Mouse (Mus musculus) kidney, postnatal 0 days (tissue): Measurements from ENCODE around the gene Galnt3. TPM values are rescaled to one million over a fixed set of nuclear protein-coding genes. Genes with fewer than 3 reads are reported as not detected.

Source experiments
- ATAC-seq: fragments of 200-750 bp; cut with Nextera tagmentation; replicated peaks from 2 replicates; pipeline ENCODE4 v1.8.0; 2017; ENCODE audit warnings: low read depth, moderate number of reproducible peaks, moderate TSS enrichment, moderate library complexity; ENCODE audit not compliant: low FRiP score
- DNase-seq: peaks from one replicate; pipeline ENCODE4 v3.0.0-alpha.2; 2016; ENCODE audit warnings: low spot score
- H3K27ac ChIP-seq: fragments of 300-500 bp; sonication (generic); 2 replicates; pipeline ENCODE4 v1.5.1; 2014; ENCODE audit warnings: mild to moderate bottlenecking
- H3K27me3 ChIP-seq: fragments of 300-500 bp; sonication (generic); 2 replicates; pipeline ENCODE4 v1.6.1; 2014; ENCODE audit warnings: low read length, mixed read lengths; ENCODE audit not compliant: insufficient read depth
- H3K36me3 ChIP-seq: fragments of 300-500 bp; sonication (generic); 2 replicates; pipeline ENCODE4 v1.6.1; 2014; ENCODE audit warnings: low read length, mixed read lengths; ENCODE audit not compliant: insufficient read depth
- H3K4me1 ChIP-seq: fragments of 300-500 bp; sonication (generic); replicated peaks from 2 replicates; pipeline ENCODE4 v1.6.1; 2014; ENCODE audit warnings: antibody characterized with exemption, low read length, mixed read lengths; ENCODE audit not compliant: insufficient read depth
- H3K4me2 ChIP-seq: fragments of 300-500 bp; sonication (generic); 2 replicates; pipeline ENCODE4 v1.6.1; 2014; ENCODE audit warnings: mild to moderate bottlenecking, low read length, moderate library complexity, mixed read lengths
- H3K4me3 ChIP-seq: fragments of 300-500 bp; sonication (generic); replicated peaks from 2 replicates; pipeline ENCODE4 v1.5.1; 2014; ENCODE audit warnings: low read depth, low read length
- H3K9ac ChIP-seq: fragments of 300-500 bp; sonication (generic); 2 replicates; pipeline ENCODE4 v1.6.1; 2014; ENCODE audit warnings: low read depth, low read length
- H3K9me3 ChIP-seq: fragments of 300-500 bp; sonication (generic); replicated peaks from 2 replicates; pipeline ENCODE4 v1.6.1; 2016; ENCODE audit warnings: low read length, inconsistent platforms, mixed read lengths
- CTCF ChIP-seq: IDR thresholded peaks from 2 replicates; pipeline ENCODE4 v1.5.1; 2016; ENCODE audit warnings: antibody characterized with exemption, low read depth, mild to moderate bottlenecking, moderate library complexity
- WGBS: fragments of 180-500 bp; shearing (Covaris S2); extraction: QIAGEN DNeasy Blood & Tissue Kit; methylation state at CpG from one replicate; pipeline ENCODE4 v1.1.7; 2014; 5-methylcytosine and 5-hydroxymethylcytosine counted together
- polyA plus RNA-seq: library from polyadenylated mRNA; unstranded; fragments of >200 nt; fragmentation: Nextera tagmentation; extraction: Ambion mirVana; gene quantifications from 2 replicates; pipeline ENCODE4 v1.2.1, GENCODE M21; 2015

The Galnt3 gene
- polyA plus RNA-seq, 1 experiment from 2014 or later = 15.3 TPM

DNA sequence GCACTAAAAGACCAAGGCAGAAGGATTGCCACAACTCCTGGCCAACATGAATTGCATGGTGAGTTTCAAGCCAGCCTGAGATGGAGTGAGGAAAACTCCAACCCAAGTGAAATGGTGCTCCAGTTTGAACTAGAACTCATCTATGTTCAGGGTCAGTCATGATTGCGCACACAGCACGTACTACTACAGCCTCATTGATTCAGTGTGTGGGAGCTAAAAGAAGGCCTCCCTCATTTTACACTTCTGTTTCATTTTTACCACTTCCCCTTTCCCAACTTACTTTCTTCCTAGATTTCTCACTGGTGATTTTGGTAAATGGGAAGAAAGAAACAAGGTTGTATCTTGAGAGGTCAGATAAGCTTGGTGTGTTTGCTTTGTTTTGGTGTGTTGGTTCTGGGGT lies 17.5 kb upstream of the Galnt3 start:
- Histone ChIP-seq H3K9ac (no peak overlapping the region), H3K4me1 (no peaks in the 10 kb centered on the region), H3K4me3 (no peak overlapping the region), H3K27ac (no peak overlapping the region), H3K4me2 (no peak overlapping the region), H3K27me3 (no peaks in the 10 kb centered on the region), H3K9me3 (no peaks in the 10 kb centered on the region), H3K36me3 (no peaks in the 10 kb centered on the region)
- 92% methylated on average over 2 of the region's 2 CpGs for WGBS
- DNase-seq (no peak), ATAC-seq (no peak)
- TF ChIP-seq CTCF = no peak

DNA sequence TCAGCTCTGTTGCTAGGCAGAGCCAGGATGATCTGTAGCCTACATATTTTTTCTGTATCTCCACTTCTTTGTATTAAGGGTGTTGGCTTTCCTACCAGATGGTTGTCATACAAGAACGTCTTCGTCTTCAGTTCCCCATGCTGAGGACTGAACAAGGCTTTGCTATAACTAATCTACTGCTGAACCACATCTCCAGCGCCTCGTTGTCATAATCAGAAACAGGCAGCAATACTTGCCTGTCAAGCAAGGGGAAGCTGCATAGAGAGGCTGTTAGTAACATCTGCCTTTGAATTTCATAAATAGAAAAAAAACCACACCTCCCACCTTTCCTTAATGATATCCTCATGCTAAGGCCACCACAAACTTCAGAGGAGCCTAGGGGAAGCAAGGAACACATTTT lies 15.5 kb upstream of the Galnt3 start:
- TF ChIP-seq CTCF = no peak
- Histone ChIP-seq H3K4me1 (no peaks in the 10 kb centered on the region), H3K36me3 (no peaks in the 10 kb centered on the region), H3K27me3 (no peaks in the 10 kb centered on the region), H3K9ac (no peak overlapping the region), H3K4me3 (no peak overlapping the region), H3K27ac (no peak overlapping the region), H3K9me3 (no peaks in the 10 kb centered on the region), H3K4me2 (no peak overlapping the region)
- WGBS = 86% methylated on average over 4 of the region's 4 CpGs
- ATAC-seq (no peak), DNase-seq (no peak)

DNA sequence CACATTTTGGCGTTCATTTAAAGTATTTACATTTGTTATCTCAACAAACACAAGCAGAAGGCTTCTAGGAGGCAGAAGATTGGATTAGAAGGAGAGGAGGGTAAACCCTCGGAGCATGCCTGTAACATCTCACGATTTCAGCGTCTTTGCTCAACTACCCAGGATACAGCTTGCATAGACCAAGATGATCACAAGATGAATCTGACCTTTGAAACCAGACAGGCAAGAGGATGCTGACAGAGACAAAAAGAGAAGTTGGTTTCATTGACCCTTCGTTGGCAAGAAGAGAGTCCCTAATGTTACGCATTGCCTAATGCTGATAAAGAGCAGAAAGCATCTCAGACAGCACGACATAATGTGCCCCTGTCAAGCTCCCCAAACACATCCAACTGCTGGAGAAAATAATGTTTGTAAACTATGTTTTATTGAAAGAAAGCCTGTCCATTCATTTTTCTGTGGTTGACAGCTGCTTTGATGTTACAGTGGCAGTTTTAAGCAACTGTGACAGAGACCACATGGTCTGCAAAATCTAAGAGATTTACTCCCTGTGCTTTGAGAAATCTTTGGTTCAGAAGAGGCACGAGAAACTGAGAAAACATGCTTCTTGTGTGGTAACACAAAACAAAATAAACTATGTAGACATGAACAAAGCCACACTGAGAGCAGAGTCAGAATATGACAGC lies 7.2 kb upstream of the Galnt3 start:
- Histone ChIP-seq H3K27me3 (no peaks in the 10 kb centered on the region), H3K9ac (no peak overlapping the region), H3K36me3 (no peaks in the 10 kb centered on the region), H3K4me2 (no peak overlapping the region), H3K27ac (peak overlapping the region; percentile 47), H3K9me3 (no peaks in the 10 kb centered on the region), H3K4me1 (no peaks in the 10 kb centered on the region), H3K4me3 (no peak overlapping the region)
- WGBS = 55% methylated on average over 8 of the region's 8 CpGs
- peak; percentile 71 for DNase-seq
- no peak for TF ChIP-seq CTCF
- ATAC-seq = peak; percentile 61

DNA sequence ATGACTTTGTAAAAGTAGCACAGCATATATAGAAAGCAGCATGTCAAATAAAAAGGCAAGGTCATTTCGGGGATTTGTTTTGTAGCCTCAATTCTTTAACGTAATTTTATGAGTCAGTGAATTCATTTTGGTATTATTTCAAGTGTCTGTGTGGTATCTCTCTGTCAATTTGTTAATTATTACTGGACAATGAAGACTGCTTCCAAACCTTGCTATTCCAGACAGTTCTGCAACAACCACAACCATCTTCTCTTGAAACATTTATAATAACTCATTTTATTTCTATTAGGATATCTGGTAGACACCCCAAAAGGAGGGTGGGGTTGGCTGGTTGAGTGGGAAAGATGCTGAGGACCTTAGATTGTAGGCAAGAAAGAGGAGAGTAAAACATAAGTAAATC lies 4.1 kb upstream of the Galnt3 start:
- no peak for TF ChIP-seq CTCF

DNA sequence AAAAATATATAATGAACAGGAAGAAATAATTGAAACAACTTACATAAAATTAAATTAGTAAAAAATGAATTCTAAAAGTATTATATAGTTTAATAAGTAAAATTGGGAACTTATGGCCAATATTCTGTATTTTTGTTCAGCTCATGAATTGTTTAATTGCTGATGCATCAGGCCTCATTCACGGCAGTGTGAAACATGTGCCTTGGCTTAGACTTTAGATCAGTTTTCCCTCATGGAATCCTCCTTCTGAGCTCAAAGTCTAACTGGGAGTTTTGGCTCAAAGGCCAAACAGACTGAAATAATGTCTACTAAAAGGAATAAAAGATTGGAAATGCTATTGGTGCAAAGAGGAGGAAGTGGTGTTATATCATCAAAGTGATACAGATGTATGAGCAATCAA lies 2.7 kb upstream of the Galnt3 start:
- no peak overlapping the region for H3K4me3 ChIP-seq
- H3K9me3 ChIP-seq = no peaks in the 10 kb centered on the region
- DNase-seq (no peak), ATAC-seq (no peak)
- peaks cover 11% of the 10 kb centered on the region; the same call in 1 of the 2 replicates for H3K27me3 ChIP-seq
- H3K36me3 ChIP-seq = no peaks in the 10 kb centered on the region
- H3K4me1 ChIP-seq = 0 out of 2 replicates have a peak, but pooled peaks cover 4% of the 10 kb centered on the region
- WGBS = 68% methylated on average over 1 of the region's 1 CpGs
- TF ChIP-seq CTCF = no peak
- H3K27ac ChIP-seq = no peak overlapping the region
- no peak overlapping the region for H3K9ac ChIP-seq
- H3K4me2 ChIP-seq = no peak overlapping the region

More for the DNA sequence above, 4.1 kb upstream of the Galnt3 start:
- Histone ChIP-seq H3K27me3 (peaks cover 11% of the 10 kb centered on the region; the same call in 1 of the 2 replicates), H3K4me3 (no peak overlapping the region), H3K27ac (no peak overlapping the region), H3K9ac (no peak overlapping the region), H3K36me3 (no peaks in the 10 kb centered on the region), H3K4me2 (no peak overlapping the region), H3K9me3 (no peaks in the 10 kb centered on the region), H3K4me1 (0 out of 2 replicates have a peak, but pooled peaks cover 4% of the 10 kb centered on the region)
- ATAC-seq (no peak), DNase-seq (no peak)
- 81% methylated on average over 2 of the region's 2 CpGs for WGBS

DNA sequence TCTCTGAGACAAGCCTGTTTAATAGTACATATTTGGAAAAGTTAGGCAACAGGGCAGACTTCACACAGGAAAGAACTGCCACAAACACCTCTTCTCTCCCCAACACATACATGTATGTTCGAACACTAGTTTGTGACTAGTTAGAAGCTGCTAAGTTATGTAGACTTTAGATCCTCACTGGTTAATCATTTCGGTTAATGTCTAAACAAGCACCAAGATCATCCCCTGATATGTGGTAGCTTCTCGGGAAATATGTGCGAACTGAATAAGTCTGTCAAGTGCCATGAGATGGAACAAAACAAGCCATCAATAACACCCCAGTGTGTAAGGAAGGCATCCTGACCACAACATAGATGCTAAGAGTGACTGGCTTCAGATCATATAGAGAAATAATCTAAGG lies 2.1 kb upstream of the Galnt3 start:
- Histone ChIP-seq H3K9me3 (no peaks in the 10 kb centered on the region), H3K27me3 (peaks cover 11% of the 10 kb centered on the region; the same call in 1 of the 2 replicates), H3K9ac (no peak overlapping the region), H3K4me1 (0 out of 2 replicates have a peak, but pooled peaks cover 4% of the 10 kb centered on the region), H3K36me3 (no peaks in the 10 kb centered on the region), H3K27ac (no peak overlapping the region), H3K4me3 (no peak overlapping the region), H3K4me2 (no peak overlapping the region)
- WGBS = 74% methylated on average over 4 of the region's 4 CpGs
- ATAC-seq (no peak; the same call in 1 of the 2 replicates), DNase-seq (no peak)
- no peak for TF ChIP-seq CTCF
